Mouse (Mus musculus) limb, embryonic 11.5 days (tissue): Measurements from ENCODE around the gene Cdc42. TPM values are rescaled to one million over a fixed set of nuclear protein-coding genes. Genes with fewer than 3 reads are reported as not detected.

ENCODE experiments used
- ATAC-seq: fragments of 200-750 bp; cut with Nextera tagmentation; 2 replicates; pipeline ENCODE4 v1.8.0; 2017; ENCODE audit warnings: low read depth; ENCODE audit not compliant: insufficient number of reproducible peaks, low FRiP score, low TSS enrichment
- DNase-seq: peaks from one replicate; pipeline ENCODE4 v3.0.0-alpha.2; 2015; ENCODE audit warnings: low spot score
- H3K27ac ChIP-seq: fragments of 300-500 bp; sonication (generic); replicated peaks from 2 replicates; pipeline ENCODE4 v1.5.1; 2014; ENCODE audit warnings: low read depth, mild to moderate bottlenecking, low read length
- H3K27me3 ChIP-seq: fragments of 300-500 bp; sonication (generic); 2 replicates; pipeline ENCODE4 v1.6.1; 2014; ENCODE audit warnings: mild to moderate bottlenecking, low read length, mixed read lengths; ENCODE audit not compliant: control insufficient read depth, insufficient read depth
- H3K36me3 ChIP-seq: fragments of 300-500 bp; sonication (generic); 2 replicates; pipeline ENCODE4 v1.6.1; 2014; ENCODE audit warnings: mild to moderate bottlenecking, low read length, moderate library complexity, mixed read lengths; ENCODE audit not compliant: control insufficient read depth, insufficient read depth
- H3K4me1 ChIP-seq: fragments of 300-500 bp; sonication (generic); 2 replicates; pipeline ENCODE4 v1.6.1; 2014; ENCODE audit warnings: low read length, mixed read lengths; ENCODE audit not compliant: control insufficient read depth, insufficient read depth
- H3K4me2 ChIP-seq: fragments of 300-500 bp; sonication (generic); 2 replicates; pipeline ENCODE4 v1.6.1; 2014; ENCODE audit warnings: low read depth, mild to moderate bottlenecking, moderate library complexity; ENCODE audit not compliant: severe bottlenecking
- H3K4me3 ChIP-seq: fragments of 300-500 bp; sonication (generic); 2 replicates; pipeline ENCODE4 v1.5.1; 2014; ENCODE audit warnings: low read depth, low read length
- H3K9ac ChIP-seq: fragments of 300-500 bp; sonication (generic); 2 replicates; pipeline ENCODE4 v1.6.1; 2014; ENCODE audit warnings: mild to moderate bottlenecking, low read length
- H3K9me3 ChIP-seq: fragments of 300-500 bp; sonication (generic); 2 replicates; pipeline ENCODE4 v1.6.1; 2016; ENCODE audit warnings: low read length; ENCODE audit not compliant: control insufficient read depth
- WGBS: fragments of 180-500 bp; shearing (Covaris S2); extraction: QIAGEN DNeasy Blood & Tissue Kit; methylation state at CpG from one replicate; pipeline ENCODE4 v1.1.7; 2014; 5-methylcytosine and 5-hydroxymethylcytosine counted together
- polyA plus RNA-seq: library from polyadenylated mRNA; unstranded; fragments of >200 nt; fragmentation: Nextera tagmentation; extraction: Ambion mirVana; gene quantifications from 2 replicates; pipeline ENCODE4 v1.2.1, GENCODE M21; 2014

Gene Cdc42
- polyA plus RNA-seq, result 620 and 621 TPM in 2 replicates

GRCm38 (mm10) chr4:137357517-137358254 lies at the start of gene Cdc42:
TSS of gene Cdc42 (minus strand) at chr4:137357720.
- Histone ChIP-seq H3K27me3 (no peaks in the 10 kb centered on the region), H3K27ac (peak within 1 kb of the TSS; percentile 92), H3K4me2 (peak within 1 kb of the TSS; percentile 58), H3K4me3 (peak within 1 kb of the TSS; percentile 82), H3K36me3 (no peaks in the 10 kb centered on the region), H3K9me3 (no peaks in the 10 kb centered on the region), H3K9ac (peak within 1 kb of the TSS; percentile 97), H3K4me1 (peaks cover 6% of the 10 kb centered on the region; the same call in 1 of the 2 replicates)
- DNase-seq, result peak; percentile 99
- 1% methylated on average over 36 of the region's 44 CpGs for WGBS
- ATAC-seq, result peak; percentile 96

- Histone ChIP-seq H3K4me3 (no peak overlapping the region), H3K36me3 (no peaks in the 10 kb centered on the region), H3K4me2 (no peak overlapping the region), H3K9me3 (no peaks in the 10 kb centered on the region), H3K27ac (no peak overlapping the region), H3K27me3 (no peaks in the 10 kb centered on the region), H3K4me1 (no peaks in the 10 kb centered on the region), H3K9ac (no peak overlapping the region)
- ATAC-seq (no peak), DNase-seq (no peak)
- WGBS, result 96% methylated on average over 3 of the region's 3 CpGs
Observed at GRCm38 (mm10) chr4:137405571-137405970, 48.1 kb upstream of the Cdc42 start.

- Histone ChIP-seq H3K9ac (no peak overlapping the region), H3K36me3 (no peaks in the 10 kb centered on the region), H3K4me3 (no peak overlapping the region), H3K27ac (no peak overlapping the region), H3K4me1 (no peaks in the 10 kb centered on the region), H3K4me2 (no peak overlapping the region), H3K27me3 (no peaks in the 10 kb centered on the region), H3K9me3 (no peaks in the 10 kb centered on the region)
- no peak for DNase-seq
- ATAC-seq, result no peak
- WGBS, result 78% methylated on average over 15 of the region's 15 CpGs
Observed at GRCm38 (mm10) chr4:137396641-137397525, 39.4 kb upstream of the Cdc42 start.

DNA sequence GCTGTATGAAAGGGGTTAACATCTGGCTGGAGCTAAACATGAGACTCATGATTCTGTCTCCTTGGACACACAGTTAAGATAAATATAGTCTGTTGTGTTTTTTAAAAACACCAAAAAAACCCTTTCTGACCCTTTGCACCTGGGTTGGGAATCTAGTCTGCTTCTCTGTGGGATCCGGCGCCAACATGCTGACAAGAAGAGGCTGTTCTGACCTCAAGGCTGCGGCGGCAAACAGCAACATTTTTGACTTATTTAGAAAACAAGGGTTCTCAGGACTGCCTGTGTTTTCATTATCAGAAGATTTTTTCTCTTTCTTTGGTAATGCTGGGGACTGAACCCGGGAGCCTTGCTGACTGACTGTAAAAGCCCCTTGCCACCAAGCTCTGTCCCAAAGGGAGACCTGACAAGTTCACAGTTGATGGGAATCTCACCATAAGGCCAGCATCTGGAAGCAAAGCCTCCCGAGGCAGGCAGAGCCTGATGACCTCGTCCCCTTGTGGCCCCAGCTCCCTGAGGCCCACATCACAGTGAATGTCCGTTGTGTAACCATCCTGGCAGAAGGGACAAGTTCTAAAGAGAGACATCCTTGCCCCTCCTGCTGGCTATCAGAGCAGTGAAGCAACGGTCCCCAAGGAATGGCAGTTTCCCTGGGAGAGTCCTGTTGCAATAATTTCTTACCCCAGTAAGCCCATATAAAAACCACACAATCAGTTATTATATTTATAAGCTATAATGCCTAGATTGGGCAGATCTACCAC lies 36.0 kb upstream of the Cdc42 start:
- no peak for ATAC-seq
- WGBS, result 70% methylated on average over 9 of the region's 9 CpGs
- no peak overlapping the region for H3K27ac ChIP-seq

GRCm38 (mm10) chr4:137392874-137393273 lies 35.4 kb upstream of the Cdc42 start:
- no peaks in the 10 kb centered on the region for H3K9me3 ChIP-seq
- ATAC-seq (no peak), DNase-seq (no peak)
- no peak overlapping the region for H3K4me3 ChIP-seq
- H3K4me1 ChIP-seq, result no peaks in the 10 kb centered on the region
- no peak overlapping the region for H3K27ac ChIP-seq
- H3K4me2 ChIP-seq, result no peak overlapping the region
- WGBS, result 92% methylated on average over 9 of the region's 9 CpGs
- no peaks in the 10 kb centered on the region for H3K36me3 ChIP-seq
- no peak overlapping the region for H3K9ac ChIP-seq
- no peaks in the 10 kb centered on the region for H3K27me3 ChIP-seq

More for the DNA sequence above, 36.0 kb upstream of the Cdc42 start:
- no peak for DNase-seq
- Histone ChIP-seq H3K36me3 (no peaks in the 10 kb centered on the region), H3K4me3 (no peak overlapping the region), H3K4me2 (no peak overlapping the region), H3K9ac (no peak overlapping the region), H3K27me3 (no peaks in the 10 kb centered on the region), H3K9me3 (no peaks in the 10 kb centered on the region), H3K4me1 (no peaks in the 10 kb centered on the region)

GRCm38 (mm10) chr4:137391287-137391686 lies 33.8 kb upstream of the Cdc42 start:
- Histone ChIP-seq H3K27ac (no peak overlapping the region), H3K4me3 (no peak overlapping the region), H3K9me3 (no peaks in the 10 kb centered on the region), H3K9ac (no peak overlapping the region), H3K4me1 (peaks cover 4% of the 10 kb centered on the region; the same call in 1 of the 2 replicates), H3K4me2 (no peak overlapping the region), H3K27me3 (no peaks in the 10 kb centered on the region), H3K36me3 (no peaks in the 10 kb centered on the region)
- 93% methylated on average over 3 of the region's 3 CpGs for WGBS
- no peak for DNase-seq
- ATAC-seq, result no peak

DNA sequence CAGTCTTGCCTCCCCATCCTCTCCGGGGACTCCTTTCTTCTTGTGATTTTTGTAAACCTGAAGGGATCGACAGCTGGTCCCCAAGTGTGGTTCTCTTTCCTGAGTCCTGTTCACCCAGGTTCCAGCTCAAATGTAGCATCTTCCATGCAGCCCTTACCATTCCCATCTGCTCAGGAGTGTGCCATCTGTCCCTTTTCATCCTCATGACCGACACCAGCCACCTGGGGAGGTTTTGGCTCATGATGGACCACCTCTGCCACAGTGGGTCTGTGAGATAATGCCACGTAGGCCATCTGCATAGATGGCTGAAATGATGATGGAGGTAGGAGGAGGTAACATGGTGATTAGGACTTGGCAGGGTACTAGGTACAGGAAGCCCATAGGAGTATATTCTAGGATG lies 32.7 kb upstream of the Cdc42 start:
- peaks cover 4% of the 10 kb centered on the region; the same call in 1 of the 2 replicates for H3K4me1 ChIP-seq
- H3K9me3 ChIP-seq, result no peaks in the 10 kb centered on the region
- H3K9ac ChIP-seq, result no peak overlapping the region
- ATAC-seq (no peak), DNase-seq (no peak)
- no peak overlapping the region for H3K27ac ChIP-seq
- H3K4me2 ChIP-seq, result no peak overlapping the region
- WGBS, result 87% methylated on average over 4 of the region's 4 CpGs
- no peak overlapping the region for H3K4me3 ChIP-seq
- no peaks in the 10 kb centered on the region for H3K27me3 ChIP-seq
- no peaks in the 10 kb centered on the region for H3K36me3 ChIP-seq

DNA sequence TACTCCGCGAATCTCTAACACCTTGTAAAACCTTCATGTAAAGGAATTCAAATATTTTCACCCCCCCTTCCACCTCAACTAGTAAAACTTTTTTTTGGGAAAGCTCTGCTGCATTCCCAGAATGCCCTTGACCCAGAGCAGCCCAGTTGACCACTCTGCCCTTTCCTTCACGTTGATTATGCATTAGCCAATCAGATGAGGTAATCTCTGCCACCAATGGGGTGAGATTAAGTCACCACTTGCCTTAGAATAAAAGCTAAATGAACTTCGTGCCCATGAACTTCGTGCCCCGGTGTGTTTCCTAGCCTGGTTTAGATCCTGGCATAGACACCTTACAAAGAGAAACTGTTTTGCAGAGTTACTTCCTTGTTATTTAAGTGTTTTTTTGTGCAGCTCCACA lies 31.5 kb upstream of the Cdc42 start:
- Histone ChIP-seq H3K4me2 (peak overlapping the region; percentile 80), H3K36me3 (no peaks in the 10 kb centered on the region), H3K4me3 (peak overlapping the region; percentile 84), H3K4me1 (peaks cover 4% of the 10 kb centered on the region; the same call in 1 of the 2 replicates), H3K27me3 (no peaks in the 10 kb centered on the region), H3K9ac (no peak overlapping the region), H3K27ac (no peak overlapping the region), H3K9me3 (no peaks in the 10 kb centered on the region)
- ATAC-seq (no peak), DNase-seq (no peak)
- 58% methylated on average over 6 of the region's 6 CpGs for WGBS
